Comparison of ENCODE assay signal across 17 mouse cellular contexts in the genomic region with DNA sequence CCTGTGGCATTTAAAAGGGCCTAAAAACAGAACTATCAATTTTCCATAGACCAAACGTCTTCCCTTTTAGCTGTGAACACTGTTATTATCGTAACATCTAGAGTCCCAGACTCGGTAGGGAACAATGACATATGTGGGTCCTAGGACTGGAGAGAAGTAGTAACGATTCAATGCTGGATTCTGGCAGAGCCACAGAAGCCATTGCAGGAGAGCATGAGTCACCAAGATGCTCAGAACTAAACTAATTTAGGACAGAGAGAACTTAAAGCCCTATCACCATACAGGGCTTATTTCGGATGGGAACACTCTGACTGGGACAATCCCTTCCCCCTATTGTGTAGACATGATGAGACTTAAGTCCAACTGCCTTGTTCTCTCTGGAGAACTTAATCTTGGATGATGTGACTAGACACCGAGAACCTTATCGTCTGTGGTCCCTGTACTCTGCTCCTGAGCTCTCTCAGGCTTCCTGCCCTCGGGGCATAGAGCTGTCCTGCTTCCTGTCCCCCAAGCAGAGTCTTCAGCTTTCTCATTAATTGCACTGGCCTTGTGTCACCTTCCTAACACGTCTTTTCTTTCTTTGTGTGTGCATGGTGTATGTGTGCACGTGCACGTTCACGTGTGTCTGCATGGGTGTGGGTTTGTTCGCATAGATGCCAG.
DNase-seq lines count a peak whose midpoint lies in the region; ATAC-seq lines count a peak whose summit lies in the region.
"Had no signal": no experiment of that assay in that cellular context is flagged by ENCODE, and none has a peak within 500 bp of the region (broad histone marks: within the 10 kb centered on the region; RNA-seq: fewer than 3 reads in every experiment).

No protein-coding gene starts in this region.

- DNase-seq in frontal cortex, postnatal 10 days (ENCODE audit: low spot score in 2 of 2), result no peak
- DNase-seq in retina, postnatal 1 day, result peak; percentile 14
- DNase-seq in retina, embryonic 14.5 days (ENCODE audit: low spot score), result no peak
- DNase-seq in brain, adult 2 months (ENCODE audit: low read depth, low spot score), result peak; percentile 75
- no peak for DNase-seq in kidney, adult 8-10 months
- no peak for DNase-seq in cerebellum, adult 18-20 months
- DNase-seq in testis, postnatal 14 days (ENCODE audit: low spot score), result no peak
- DNase-seq: adrenal gland, adult 2 months; adrenal gland, postnatal 25 days; cerebellum, adult 8-10 months; cerebellum, postnatal 14 days; gastrocnemius, postnatal 14 days; heart, adult 2 months had no signal

- ATAC-seq in frontal cortex, adult (ENCODE audit: low TSS enrichment), result peak; percentile 67; the same call in 1 of the 2 replicates
- ATAC-seq: activated CD4-positive, CD25-positive, alpha-beta regulatory T cell, adult 4 months; forebrain, embryonic 15.5 days; Patski had no signal

Comparison
In these comparisons a context has a peak if more than half of its experiments do, and no peak if none do; other contexts are left out.
1. DNase-seq: peak in retina, postnatal 1 day (single experiment) and brain, adult 2 months (single experiment); none in frontal cortex, postnatal 10 days (0 of 2), retina, embryonic 14.5 days (single experiment), kidney, adult 8-10 months (0 of 2), cerebellum, adult 18-20 months (0 of 2) and testis, postnatal 14 days (single experiment).